Mouse (Mus musculus) kidney, adult 2 months (tissue): ENCODE measurements at regions not wholly inside any gene's neighbourhood (a gene's known extent, or its start where the extent isn't known, plus 50 kb on each side); places are given as distances from the start of the nearest gene placed in this dataset.

ENCODE experiments used
- CTCF ChIP-seq: fragments of 200-500 bp; conservative IDR thresholded peaks from 2 replicates; pipeline ENCODE4 v1.5.1; 2011; ENCODE audit warnings: low read depth, mild to moderate bottlenecking, control low read depth, low read length, moderate library complexity, mixed read lengths; ENCODE audit not compliant: insufficient read depth, insufficient read length
- POLR2A ChIP-seq: fragments of 200-500 bp; IDR thresholded peaks from one replicate; pipeline ENCODE4 v1.6.1; 2011; ENCODE audit warnings: low read depth, low read length, control low read depth

DNA sequence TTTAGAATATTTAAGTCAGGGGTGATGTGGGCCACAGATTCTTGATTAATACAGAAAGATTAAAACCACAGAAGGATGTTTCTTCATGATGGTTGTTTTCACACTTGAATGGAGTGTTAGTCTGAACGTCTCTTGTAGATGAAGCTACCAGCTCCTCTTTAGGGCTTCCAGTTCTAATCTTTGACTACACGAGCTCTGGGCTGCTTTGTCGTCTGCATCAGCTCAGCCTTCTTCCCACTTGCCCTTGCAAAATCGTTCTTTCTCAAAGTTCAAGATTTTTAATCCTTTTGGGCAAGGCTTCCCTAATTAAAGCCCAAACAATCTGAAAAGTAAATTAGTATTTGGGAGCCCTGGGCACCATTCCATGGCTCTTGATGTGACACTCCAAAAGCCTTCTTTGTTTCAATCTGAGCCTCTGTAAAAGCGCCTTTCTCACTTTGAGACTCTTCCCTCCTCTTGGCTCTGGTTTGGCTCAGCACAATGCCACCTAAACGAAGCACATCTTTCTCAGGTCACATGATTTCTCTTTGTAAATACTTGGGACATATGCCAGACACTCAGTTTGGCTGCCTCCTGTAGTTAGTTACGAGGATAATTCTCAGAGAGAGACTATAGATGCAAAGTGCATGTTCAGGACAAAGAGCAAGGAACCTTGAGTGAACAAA is 238.6 kb upstream of the Mpped2 start:
- TF ChIP-seq CTCF (no peak), POLR2A (no peak)
